14 mouse cellular contexts compared by ENCODE assay signal in the genomic region with DNA sequence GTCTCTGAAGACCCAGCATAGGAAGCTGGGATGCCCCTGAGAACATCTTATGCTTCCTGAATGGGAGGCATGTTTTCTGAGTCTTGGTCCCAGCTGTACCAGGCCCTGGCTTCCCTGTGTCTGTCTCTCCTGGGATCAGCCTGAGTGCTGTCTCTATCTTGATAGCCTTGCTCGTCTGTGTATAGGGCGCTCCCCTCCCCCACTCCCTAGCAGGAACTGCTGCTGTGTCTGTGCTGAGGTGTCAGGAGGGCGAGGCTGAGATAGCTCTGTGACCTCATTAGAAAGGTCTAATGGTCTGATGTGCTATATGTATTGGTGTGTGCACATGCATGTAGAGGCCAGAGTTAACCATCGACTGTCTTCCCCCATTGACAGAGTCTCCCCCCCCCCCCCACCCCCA. TPM values are rescaled to one million over a fixed set of nuclear protein-coding genes. Genes with fewer than 3 reads are reported as not detected.
A peak's percentile ranks its signal among the peaks of the same experiment; 100 is the strongest.
DNase-seq lines count a peak whose midpoint lies in the region; ATAC-seq and TF ChIP-seq lines count a peak whose summit lies in the region.
"Had no signal": no experiment of that assay in that cellular context is flagged by ENCODE, and none has a peak within 500 bp of the region (broad histone marks: within the 10 kb centered on the region; RNA-seq: fewer than 3 reads in every experiment).

No protein-coding gene starts in this region.

- H3K27ac ChIP-seq in testis, adult 2 months (ENCODE audit: control insufficient read depth, insufficient read depth, low read depth, low read length), result no peak overlapping the region
- H3K27ac ChIP-seq in intestine, postnatal 0 days (ENCODE audit: low read depth, low read length), result no peak overlapping the region

- TF ChIP-seq CTCF in testis, adult 2 months (IDR thresholded peaks at IDR 0.05; ENCODE audit: control insufficient read depth, insufficient read depth, insufficient replicate concordance, low read depth, low read length), result no peak
- no peak for TF ChIP-seq CTCF in intestine, postnatal 0 days (IDR thresholded peaks at IDR 0.05; ENCODE audit: low read depth)

- H3K4me1 ChIP-seq in testis, adult 2 months (ENCODE audit: control insufficient read depth, insufficient read depth, low read length), result peaks cover 2% of the 10 kb centered on the region; the same call in 1 of the 2 replicates
- H3K4me1 ChIP-seq in intestine, postnatal 0 days (replicated peaks; ENCODE audit: control insufficient read depth, insufficient read depth, low read length), result no peaks in the 10 kb centered on the region

- H3K27me3 ChIP-seq in testis, adult 2 months (ENCODE audit: control insufficient read depth, insufficient read depth, low read length), result no peaks in the 10 kb centered on the region
- no peaks in the 10 kb centered on the region for H3K27me3 ChIP-seq in intestine, postnatal 0 days (replicated peaks; ENCODE audit: control insufficient read depth, insufficient read depth, low read length)

- peak; percentile 25 for DNase-seq in embryo, embryonic 11 days
- DNase-seq in embryo, embryonic 10.5 days (ENCODE audit: low spot score), result no peak
- no peak for DNase-seq in testis, postnatal 10 days (ENCODE audit: low spot score)
- DNase-seq in yolk sac, embryonic 10.5 days (ENCODE audit: low spot score), result peak; percentile 65
- DNase-seq in left cerebral cortex, postnatal 25 days (ENCODE audit: low spot score in 2 of 2), result no peak
- DNase-seq: cerebellum, postnatal 14 days; forebrain, postnatal 0 days; gastrocnemius, postnatal 14 days; heart, postnatal 14 days; lung, adult 18-20 months; right cerebral cortex, postnatal 14 days had no signal

- intact Hi-C loops in left cerebral cortex, postnatal 25 days (cut with DNase I), result no loop called here

- no peak overlapping the region for H3K4me3 ChIP-seq in testis, adult 2 months (ENCODE audit: control insufficient read depth, low read depth, low read length)
- no peak overlapping the region for H3K4me3 ChIP-seq in intestine, postnatal 0 days (ENCODE audit: low read depth, low read length)

- WGBS in intestine, postnatal 0 days, result 31% methylated on average over 4 of the region's 4 CpGs

- no peaks in the 10 kb centered on the region for H3K9me3 ChIP-seq in intestine, postnatal 0 days (ENCODE audit: control insufficient read depth)

- peak; percentile 37; the same call in 1 of the 2 replicates for TF ChIP-seq POLR2A in testis, adult 2 months (IDR thresholded peaks at IDR 0.05; ENCODE audit: control insufficient read depth, low read depth, low read length)

- no peak overlapping the region for H3K9ac ChIP-seq in intestine, postnatal 0 days (ENCODE audit: low read depth, low read length)
- H3K9ac ChIP-seq: forebrain, postnatal 0 days had no signal

- no peaks in the 10 kb centered on the region for H3K36me3 ChIP-seq in testis, adult 2 months (ENCODE audit: control insufficient read depth, insufficient read depth, low read length)
- no peaks in the 10 kb centered on the region for H3K36me3 ChIP-seq in intestine, postnatal 0 days (ENCODE audit: control insufficient read depth, insufficient read depth)

- H3K4me2 ChIP-seq in intestine, postnatal 0 days (replicated peaks; ENCODE audit: low read depth), result no peak overlapping the region

- ATAC-seq in intestine, postnatal 0 days, result peak; percentile 68
- ATAC-seq in monocyte, adult 5-6 weeks (replicated peaks; ENCODE audit: insufficient number of reproducible peaks, low FRiP score, low TSS enrichment, poor library complexity, severe bottlenecking), result no peak
- ATAC-seq: forebrain, postnatal 0 days had no signal

RNA-seq across cellular contexts. Expression of a gene that starts 58.7 kb away (rescaled TPM):
- polyA plus RNA-seq in testis, adult 2 months (2012; rRNA removed), result 47.4 and 49.6 TPM in 2 replicates
- polyA plus RNA-seq in intestine, postnatal 0 days (2015; fragmentation: Nextera tagmentation; extraction: Ambion mirVana), result 13.4 and 14.5 TPM in 2 replicates
- 10 to 100 TPM; 35.5 to 43.7 TPM for total RNA-seq in left cerebral cortex, postnatal 25 days (2021)
- total RNA-seq in monocyte, adult 5-6 weeks (2017), result 22.7 to 41.9 TPM (median 30.4 TPM) in 3 replicates

Comparison
In these comparisons a context has a peak if more than half of its experiments do, and no peak if none do; other contexts are left out.
1. DNase-seq: peak in embryo, embryonic 11 days (single experiment) and yolk sac, embryonic 10.5 days (single experiment); none in embryo, embryonic 10.5 days (single experiment), testis, postnatal 10 days (single experiment) and left cerebral cortex, postnatal 25 days (0 of 2).